Mouse (Mus musculus): ENCODE data around the gene Sh3bp4. TPM values are rescaled to one million over a fixed set of nuclear protein-coding genes. Genes with fewer than 3 reads are reported as not detected.

The Sh3bp4 gene
- total RNA-seq, 2 experiments from 2014 or later = not detected

DNA sequence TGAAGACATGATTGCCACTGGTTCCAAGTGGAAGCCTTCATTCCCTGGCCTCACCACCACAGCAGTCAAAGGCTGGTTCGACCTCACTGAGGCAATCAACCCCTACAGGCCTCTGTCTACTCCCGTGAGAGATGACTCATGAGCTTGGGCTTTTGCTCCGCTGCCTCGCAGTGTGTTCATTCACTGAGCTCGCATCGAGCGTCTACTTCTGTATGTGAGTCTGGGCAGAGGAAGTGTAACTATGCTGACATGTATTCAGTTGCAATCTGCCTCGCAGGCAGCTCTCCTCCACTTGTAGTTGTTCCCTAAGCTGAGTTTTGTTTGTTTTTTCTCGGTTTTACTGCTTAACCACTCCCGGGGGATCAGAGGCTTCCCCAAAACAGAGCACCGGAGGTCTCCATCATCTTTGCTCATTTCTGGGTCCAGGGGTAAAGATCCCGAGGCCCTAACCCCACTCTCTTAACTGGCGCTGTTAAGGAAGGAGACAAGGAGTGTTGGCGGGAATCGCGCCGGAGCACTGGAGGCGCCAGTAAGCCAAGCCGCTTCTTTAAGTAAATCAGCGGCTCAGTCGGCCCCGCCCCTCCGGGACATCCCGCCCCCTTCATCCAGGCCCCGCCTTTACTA lies 624 bp upstream of the Sh3bp4 start:
- no peak for ATAC-seq (replicated peaks; ENCODE audit: low FRiP score, poor library complexity, severe bottlenecking)

DNA sequence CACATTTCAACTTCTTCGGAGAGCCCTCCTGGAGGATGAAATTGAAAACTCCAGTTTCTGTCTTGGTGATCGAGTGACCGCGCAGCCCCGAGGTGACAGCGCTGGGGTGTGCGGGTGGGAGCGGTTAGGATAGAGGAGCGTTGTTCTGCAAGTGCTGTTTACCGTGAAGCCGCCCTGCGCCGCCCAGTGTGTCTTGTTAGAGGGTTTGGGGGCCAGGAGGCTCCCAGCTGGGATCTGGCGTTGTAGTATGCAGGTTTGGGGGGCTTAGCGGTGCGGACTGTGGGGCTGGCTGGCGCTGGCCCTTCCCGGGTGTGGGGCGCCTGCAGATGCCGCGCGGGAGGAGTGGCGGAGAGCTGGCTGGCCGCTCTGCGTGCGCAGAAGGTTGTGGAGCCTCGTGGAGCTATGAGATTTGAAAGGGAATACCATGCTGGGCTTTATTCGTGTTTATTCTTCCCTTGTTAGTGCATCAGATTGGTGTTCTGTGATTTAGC lies 701 bp downstream of the Sh3bp4 start:
- no peak for ATAC-seq (replicated peaks; ENCODE audit: low FRiP score, poor library complexity, severe bottlenecking)

DNA sequence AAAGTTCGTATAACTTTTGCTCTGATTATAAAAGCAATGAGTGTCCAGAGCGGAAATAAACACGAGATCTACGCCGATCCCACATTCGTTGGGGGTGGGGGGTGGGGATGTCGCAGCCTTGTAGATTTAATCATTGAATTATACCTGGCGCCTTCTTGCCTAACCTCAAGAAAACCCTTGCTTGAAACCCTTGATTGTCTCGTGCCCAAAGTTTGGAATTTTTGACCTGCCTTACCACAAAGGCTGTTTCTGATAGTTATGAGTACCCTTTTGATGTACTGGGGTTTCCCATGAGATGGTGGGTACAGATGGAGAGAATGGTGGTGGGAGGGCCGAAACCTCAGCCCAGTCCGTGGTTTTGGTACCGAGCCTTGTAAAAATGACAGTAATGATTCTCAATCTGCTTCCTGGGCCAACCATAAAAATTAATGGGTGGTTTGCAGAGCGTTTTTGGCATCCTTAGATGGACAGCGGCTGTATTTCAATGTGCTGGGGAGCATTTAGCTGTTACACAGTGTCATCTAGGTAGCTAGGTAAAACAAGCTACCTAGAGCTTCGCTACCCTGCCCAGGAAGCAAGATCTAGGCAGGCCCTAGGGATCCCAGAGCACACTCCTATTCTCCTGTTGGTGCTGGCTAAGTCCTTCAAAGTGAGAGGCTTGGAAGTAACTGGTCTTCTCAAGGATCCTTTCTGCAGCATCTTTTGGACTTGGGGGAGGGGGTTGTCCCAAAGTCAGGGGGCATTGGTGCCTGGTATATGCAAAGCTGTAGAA lies 1.3 kb downstream of the Sh3bp4 start:
- ATAC-seq (replicated peaks; ENCODE audit: low FRiP score, poor library complexity, severe bottlenecking) = no peak

DNA sequence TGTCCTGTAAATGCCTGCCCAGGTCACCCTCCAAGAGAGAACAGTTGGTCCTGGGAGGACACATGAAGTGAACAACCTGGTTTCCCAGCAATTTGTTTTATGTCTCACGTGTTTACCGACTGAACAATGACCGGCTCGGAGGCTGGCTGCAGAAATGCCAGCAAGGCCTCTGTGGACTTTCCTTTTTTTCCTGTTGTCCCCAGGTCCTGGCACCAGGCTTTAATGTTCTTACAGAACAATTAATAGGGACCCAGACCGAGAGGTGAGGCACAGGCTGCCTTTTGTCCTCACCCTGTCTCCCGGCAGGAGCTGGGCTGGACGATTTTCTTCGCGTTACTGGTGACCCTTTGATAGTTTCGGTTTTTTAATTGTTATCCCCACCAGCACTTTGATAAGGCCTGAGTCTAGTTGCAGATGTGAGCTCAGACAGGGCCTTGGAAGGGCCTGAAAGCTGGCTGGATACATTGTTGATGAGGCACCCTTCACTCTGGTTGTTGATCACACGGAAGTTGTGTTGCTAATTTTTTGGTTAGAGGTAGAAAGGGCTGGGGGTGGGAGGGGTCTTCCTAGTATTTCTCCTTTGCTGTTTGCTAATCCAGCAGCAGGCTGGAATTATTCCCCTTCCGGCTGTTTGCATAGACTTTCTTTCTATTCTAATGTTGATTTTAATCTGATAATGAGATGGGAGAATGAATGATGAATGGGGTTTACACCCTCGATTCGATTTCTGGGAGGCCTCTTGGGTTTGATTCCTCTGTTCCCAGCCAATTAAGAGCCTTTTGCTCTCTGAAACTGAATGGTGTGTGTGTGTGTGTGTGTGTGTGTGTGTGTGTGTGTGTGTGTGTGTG lies 2.2 kb downstream of the Sh3bp4 start:
- no peak for ATAC-seq (replicated peaks; ENCODE audit: low FRiP score, poor library complexity, severe bottlenecking)

DNA sequence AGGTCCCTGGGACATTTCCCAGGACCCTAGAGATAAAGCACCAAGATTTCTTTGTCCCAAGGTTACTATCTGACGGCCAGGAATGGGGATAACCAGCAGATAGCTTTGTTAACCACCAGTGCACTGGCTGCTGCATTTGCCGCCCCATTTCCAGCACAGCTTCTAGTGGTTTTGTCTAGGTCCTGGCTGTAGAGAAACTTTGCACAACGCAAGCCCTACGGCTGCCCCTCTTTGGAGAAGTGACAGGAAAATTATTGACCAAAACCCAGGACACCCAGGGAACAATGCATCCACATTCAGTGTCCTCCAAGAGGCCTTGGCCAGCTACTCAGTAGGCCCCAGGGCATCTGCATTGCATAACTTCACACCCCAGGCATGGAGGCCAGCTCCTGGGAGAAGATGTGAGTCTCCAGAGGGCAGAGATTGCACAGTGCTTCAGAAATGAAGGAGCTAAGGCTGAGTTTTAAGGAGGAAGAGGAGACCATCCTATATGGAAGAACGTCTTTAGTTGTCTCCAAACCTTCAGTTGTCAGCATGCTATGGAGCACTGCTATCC lies 3.2 kb downstream of the Sh3bp4 start:
- no peak for ATAC-seq (replicated peaks; ENCODE audit: low FRiP score, poor library complexity, severe bottlenecking)

DNA sequence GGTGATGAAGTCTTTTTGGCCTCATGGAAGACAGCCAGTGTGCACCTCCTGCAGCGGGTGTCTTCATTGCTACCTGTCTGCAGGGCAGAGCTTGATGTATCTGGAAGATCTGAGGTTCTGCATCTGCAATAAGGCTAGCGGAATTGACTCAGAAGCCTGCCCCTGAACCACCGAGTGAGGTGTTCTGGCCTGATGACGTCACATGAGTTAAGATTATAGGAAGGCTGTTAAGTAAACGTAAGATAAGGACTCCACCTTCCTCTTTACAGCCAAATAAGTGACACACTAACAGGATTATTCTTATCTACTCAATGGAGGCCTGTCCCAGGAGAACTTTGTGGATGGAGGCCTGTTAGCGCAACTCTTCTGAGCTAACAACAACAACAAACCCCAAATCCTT lies 4.5 kb downstream of the Sh3bp4 start:
- no peak for ATAC-seq (replicated peaks; ENCODE audit: low FRiP score, poor library complexity, severe bottlenecking)

DNA sequence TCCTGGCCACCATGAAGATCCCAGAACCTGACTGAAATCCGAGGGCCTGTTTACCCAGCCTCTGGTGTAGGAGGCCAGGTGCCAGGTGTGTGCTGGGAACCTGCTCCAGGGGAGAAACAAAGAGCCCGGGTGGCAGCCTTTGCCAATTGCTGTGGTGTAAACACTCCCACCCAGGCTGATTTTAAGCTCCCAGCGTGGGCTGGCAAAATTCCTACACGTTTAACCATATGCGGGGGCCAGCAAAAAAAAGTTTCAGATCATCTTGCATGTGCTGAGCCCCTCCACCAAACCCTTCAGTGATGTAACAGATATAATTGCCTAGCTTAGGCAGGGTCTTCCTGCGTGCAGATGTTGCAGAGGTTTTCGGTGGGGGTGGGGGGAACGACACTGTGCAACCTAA lies 4.9 kb downstream of the Sh3bp4 start:
- ATAC-seq (replicated peaks; ENCODE audit: low FRiP score, poor library complexity, severe bottlenecking) = no peak

- ATAC-seq (replicated peaks; ENCODE audit: low FRiP score, poor library complexity, severe bottlenecking) = no peak
Observed at GRCm38 (mm10) chr1:89076777-89077176, 6.6 kb downstream of the Sh3bp4 start.

DNA sequence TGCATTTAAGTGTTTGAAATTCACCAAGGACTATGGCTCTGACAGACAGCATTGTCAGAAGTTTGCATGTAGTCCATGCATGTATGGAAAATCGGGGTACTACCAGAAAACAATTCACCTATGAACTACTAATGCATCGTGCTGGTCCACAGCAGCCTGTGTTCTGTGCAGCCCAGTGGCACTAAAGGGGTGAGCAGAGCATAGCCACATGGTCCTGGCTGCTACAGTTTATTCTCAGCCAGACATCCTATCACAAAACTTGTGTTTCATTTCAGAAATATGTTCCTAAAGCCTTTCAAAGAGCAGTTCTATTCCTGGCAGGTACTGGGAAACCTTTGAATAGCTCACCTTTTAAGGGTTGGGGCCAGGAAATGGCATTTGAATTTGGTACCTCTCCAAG lies 8.0 kb downstream of the Sh3bp4 start:
- no peak for ATAC-seq (replicated peaks; ENCODE audit: low FRiP score, poor library complexity, severe bottlenecking)

GRCm38 (mm10) chr1:89078730-89079129 lies 8.5 kb downstream of the Sh3bp4 start:
- ATAC-seq (replicated peaks; ENCODE audit: low FRiP score, poor library complexity, severe bottlenecking) = no peak

DNA sequence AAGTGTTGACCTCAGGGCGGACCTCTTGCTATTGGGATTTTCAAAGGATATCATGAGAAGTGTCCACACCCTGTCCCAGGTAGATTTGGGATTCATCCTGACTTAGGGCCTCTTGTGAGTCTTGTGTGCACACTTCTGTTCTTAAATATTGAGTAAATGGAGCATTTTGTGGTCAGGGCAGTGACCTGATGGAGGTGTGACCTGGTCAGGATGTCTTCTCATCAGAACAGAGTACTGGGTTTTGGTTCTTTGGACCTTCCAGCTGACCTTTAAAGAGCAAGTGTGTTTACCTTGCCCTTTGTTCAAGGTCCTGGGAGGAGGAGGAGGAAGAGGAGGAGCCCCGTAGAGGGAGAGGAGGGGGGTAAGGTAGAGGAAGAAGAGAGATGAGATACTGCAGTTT lies 9.0 kb downstream of the Sh3bp4 start:
- no peak for ATAC-seq (replicated peaks; ENCODE audit: low FRiP score, poor library complexity, severe bottlenecking)

DNA sequence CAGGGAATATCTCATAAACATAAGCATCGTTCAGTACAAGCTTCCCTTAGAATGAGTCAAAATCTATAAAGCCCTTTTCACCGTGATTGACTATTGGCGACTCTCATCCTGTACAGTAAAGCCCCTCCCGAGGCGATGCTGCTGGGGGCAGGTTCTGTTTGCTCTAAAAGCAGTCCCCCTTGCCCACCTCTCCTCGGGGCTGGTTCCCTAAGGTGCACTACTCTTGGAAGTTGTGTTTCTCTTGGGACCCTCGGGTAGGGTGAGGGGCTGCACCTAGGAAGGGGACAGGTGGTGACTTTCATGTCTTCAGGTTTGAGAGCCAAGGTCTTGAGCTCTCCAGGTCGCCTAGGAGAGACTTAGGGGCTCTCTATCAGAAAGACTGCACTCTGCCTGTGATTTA lies 10.2 kb downstream of the Sh3bp4 start:
- ATAC-seq (replicated peaks; ENCODE audit: low FRiP score, poor library complexity, severe bottlenecking) = no peak

GRCm38 (mm10) chr1:89080795-89081194 lies 10.6 kb downstream of the Sh3bp4 start:
- ATAC-seq (replicated peaks; ENCODE audit: low FRiP score, poor library complexity, severe bottlenecking) = no peak

DNA sequence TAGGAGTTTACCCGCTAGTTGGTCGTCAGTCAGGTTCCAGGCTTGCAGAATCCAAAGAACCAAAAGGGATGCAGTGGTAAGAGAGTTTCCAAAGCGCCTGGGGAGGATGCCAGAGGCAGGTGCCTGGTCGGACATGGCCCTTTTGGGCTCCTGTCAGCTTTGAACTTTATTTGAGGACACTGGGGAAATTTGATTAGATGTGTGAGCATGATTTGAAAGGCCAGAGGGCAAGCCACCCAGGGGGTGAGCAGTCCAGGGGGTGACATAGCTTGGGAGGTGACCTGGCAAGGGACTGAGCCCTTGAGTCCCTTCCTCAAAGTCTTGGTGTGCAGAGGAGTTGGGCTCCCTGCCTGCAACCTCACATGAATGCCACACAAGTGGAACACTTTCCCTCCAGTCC lies 11.2 kb downstream of the Sh3bp4 start:
- no peak for ATAC-seq (replicated peaks; ENCODE audit: low FRiP score, poor library complexity, severe bottlenecking)

- ATAC-seq (replicated peaks; ENCODE audit: low FRiP score, poor library complexity, severe bottlenecking) = no peak
Observed at GRCm38 (mm10) chr1:89082171-89082882, 12.1 kb downstream of the Sh3bp4 start.

DNA sequence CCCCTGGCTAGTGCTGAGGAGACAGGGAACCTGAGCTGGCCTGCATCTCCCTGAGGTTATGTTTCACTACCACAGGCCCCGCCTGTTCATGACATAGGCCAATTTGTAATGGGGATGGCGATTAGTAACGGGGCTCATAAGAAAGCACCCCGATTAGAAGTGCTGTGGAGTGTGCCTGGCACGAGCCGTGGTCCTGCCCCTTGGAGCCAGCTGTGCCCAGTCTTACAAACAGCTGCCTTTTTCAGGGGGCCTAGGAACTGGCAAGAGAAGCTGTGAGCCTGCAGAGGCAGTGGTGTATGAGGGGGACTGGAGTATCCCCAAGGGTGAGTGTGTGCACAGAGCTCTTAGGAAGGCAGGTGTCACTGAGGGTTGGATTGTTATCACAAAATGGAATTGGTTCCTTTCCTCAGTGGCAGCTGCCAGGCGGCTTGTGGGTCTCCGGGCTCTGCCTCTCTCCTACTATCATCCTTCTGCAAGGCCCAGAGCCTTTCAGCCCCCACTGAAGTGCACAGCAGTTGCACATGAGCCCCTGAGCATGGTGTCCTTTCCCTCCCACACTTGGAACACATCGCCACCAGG lies 16.4 kb downstream of the Sh3bp4 start:
- ATAC-seq (replicated peaks; ENCODE audit: low FRiP score, poor library complexity, severe bottlenecking) = no peak

- ATAC-seq (replicated peaks; ENCODE audit: low FRiP score, poor library complexity, severe bottlenecking) = no peak
Observed at GRCm38 (mm10) chr1:89088144-89088543, 17.9 kb downstream of the Sh3bp4 start.

DNA sequence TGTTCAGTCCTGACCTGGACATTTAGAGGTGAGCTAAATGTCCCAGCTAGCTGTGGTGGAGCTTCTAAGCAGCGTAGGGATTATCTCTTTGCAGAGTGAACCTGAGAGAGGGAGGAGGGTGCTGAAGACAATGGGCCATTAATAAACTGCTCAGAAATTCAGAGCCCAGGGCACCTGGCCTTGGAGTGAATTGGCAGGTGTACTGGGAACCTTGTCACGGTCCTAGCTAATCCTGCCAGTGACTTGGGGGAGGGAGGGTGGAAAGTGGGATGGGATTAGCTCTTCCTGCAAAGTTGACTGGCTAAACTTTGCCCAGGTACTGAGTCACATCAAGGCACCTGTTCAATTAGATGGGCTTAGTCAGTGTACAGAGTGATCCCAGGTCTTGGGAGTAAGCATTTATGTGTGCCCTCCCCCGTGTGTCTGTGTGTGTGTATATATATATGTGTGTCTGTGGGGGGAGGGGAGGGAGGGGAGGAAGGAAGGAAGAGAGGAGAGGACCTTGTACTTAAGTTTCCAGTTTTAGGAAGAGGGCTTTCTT lies 18.6 kb downstream of the Sh3bp4 start:
- ATAC-seq (replicated peaks; ENCODE audit: low FRiP score, poor library complexity, severe bottlenecking) = no peak

Data from erythroid progenitor cell, adult 5-6 weeks (primary cell).